Mouse (Mus musculus) cerebellum, adult 9-10 months (tissue): ENCODE data around the gene Dmrt2.
A peak's percentile ranks its signal among the peaks of the same experiment; 100 is the strongest.

Source experiments
- DNase-seq: peaks from one replicate; pipeline ENCODE4 v3.0.0; 2022

Dmrt2 gene

GRCm38 (mm10) chr19:25672101-25672950 is at the start of gene Dmrt2:
Gene Dmrt2, plus strand, starts transcription at chr19:25672411.
- peak; percentile 3 for DNase-seq

- DNase-seq: peak; percentile 39
Measured at GRCm38 (mm10) chr19:25628490-25628889, 43.7 kb upstream of the Dmrt2 start.

GRCm38 (mm10) chr19:25635119-25635518 is 37.1 kb upstream of the Dmrt2 start:
- no peak for DNase-seq

GRCm38 (mm10) chr19:25635622-25636244 is 36.5 kb upstream of the Dmrt2 start:
- DNase-seq: peak; percentile 15

- DNase-seq: no peak
Measured at GRCm38 (mm10) chr19:25638766-25639361, 33.3 kb upstream of the Dmrt2 start.

GRCm38 (mm10) chr19:25641786-25642185 is 30.4 kb upstream of the Dmrt2 start:
- no peak for DNase-seq

GRCm38 (mm10) chr19:25647136-25647535 is 25.1 kb upstream of the Dmrt2 start:
- DNase-seq: no peak

- DNase-seq: no peak
Measured at GRCm38 (mm10) chr19:25648701-25649100, 23.5 kb upstream of the Dmrt2 start.

- DNase-seq: no peak
Measured at GRCm38 (mm10) chr19:25650474-25650873, 21.7 kb upstream of the Dmrt2 start.

GRCm38 (mm10) chr19:25652560-25652959 is 19.7 kb upstream of the Dmrt2 start:
- DNase-seq: no peak

GRCm38 (mm10) chr19:25654034-25654749 is 18.0 kb upstream of the Dmrt2 start:
- no peak for DNase-seq

GRCm38 (mm10) chr19:25665486-25666339 is 6.5 kb upstream of the Dmrt2 start:
- DNase-seq: no peak

GRCm38 (mm10) chr19:25667836-25668235 is 4.4 kb upstream of the Dmrt2 start:
- no peak for DNase-seq

GRCm38 (mm10) chr19:25669593-25670248 is 2.5 kb upstream of the Dmrt2 start:
- DNase-seq: no peak

- no peak for DNase-seq
Measured at GRCm38 (mm10) chr19:25670571-25671285, 1.5 kb upstream of the Dmrt2 start.

GRCm38 (mm10) chr19:25671681-25672080 is 530 bp upstream of the Dmrt2 start:
- DNase-seq: no peak

GRCm38 (mm10) chr19:25673224-25674055 is 1.2 kb downstream of the Dmrt2 start:
- no peak for DNase-seq

- DNase-seq: no peak
Measured at GRCm38 (mm10) chr19:25674056-25674420, 1.8 kb downstream of the Dmrt2 start.

- DNase-seq: no peak
Measured at GRCm38 (mm10) chr19:25674744-25675143, 2.5 kb downstream of the Dmrt2 start.

- no peak for DNase-seq
Measured at GRCm38 (mm10) chr19:25675866-25676440, 3.7 kb downstream of the Dmrt2 start.
